Mouse (Mus musculus) forebrain, embryonic 12.5 days (tissue): ENCODE measurements at regions not wholly inside any gene's neighbourhood (a gene's known extent, or its start where the extent isn't known, plus 50 kb on each side); places are given as distances from the start of the nearest gene placed in this dataset.

ENCODE experiments used
- ATAC-seq: fragments of 200-750 bp; cut with Nextera tagmentation; 2 replicates; pipeline ENCODE4 v1.8.0; 2017; ENCODE audit warnings: moderate TSS enrichment; ENCODE audit not compliant: low FRiP score
- H3K27ac ChIP-seq: fragments of 300-500 bp; sonication (generic); 2 replicates; pipeline ENCODE4 v1.5.1; 2016; ENCODE audit warnings: mild to moderate bottlenecking
- H3K27me3 ChIP-seq: fragments of 300-500 bp; sonication (generic); 2 replicates; pipeline ENCODE4 v1.6.1; 2016; ENCODE audit warnings: mild to moderate bottlenecking
- H3K36me3 ChIP-seq: fragments of 300-500 bp; sonication (generic); replicated peaks from 2 replicates; pipeline ENCODE4 v1.6.1; 2016; ENCODE audit warnings: mild to moderate bottlenecking
- H3K4me1 ChIP-seq: fragments of 300-500 bp; sonication (generic); 2 replicates; pipeline ENCODE4 v1.6.1; 2016
- H3K4me2 ChIP-seq: fragments of 300-500 bp; sonication (generic); 2 replicates; pipeline ENCODE4 v1.6.1; 2016; ENCODE audit warnings: mild to moderate bottlenecking, moderate library complexity
- H3K4me3 ChIP-seq: fragments of 300-500 bp; sonication (generic); replicated peaks from 2 replicates; pipeline ENCODE4 v1.5.1; 2016; ENCODE audit warnings: mild to moderate bottlenecking
- H3K9ac ChIP-seq: fragments of 300-500 bp; sonication (generic); 2 replicates; pipeline ENCODE4 v1.6.1; 2016; ENCODE audit warnings: mild to moderate bottlenecking
- H3K9me3 ChIP-seq: fragments of 300-500 bp; sonication (generic); 2 replicates; pipeline ENCODE4 v1.6.1; 2016
- WGBS: fragments of 180-500 bp; shearing (Covaris S2); methylation state at CpG from one replicate; pipeline ENCODE4 v1.1.7; 2016; 5-methylcytosine and 5-hydroxymethylcytosine counted together

DNA sequence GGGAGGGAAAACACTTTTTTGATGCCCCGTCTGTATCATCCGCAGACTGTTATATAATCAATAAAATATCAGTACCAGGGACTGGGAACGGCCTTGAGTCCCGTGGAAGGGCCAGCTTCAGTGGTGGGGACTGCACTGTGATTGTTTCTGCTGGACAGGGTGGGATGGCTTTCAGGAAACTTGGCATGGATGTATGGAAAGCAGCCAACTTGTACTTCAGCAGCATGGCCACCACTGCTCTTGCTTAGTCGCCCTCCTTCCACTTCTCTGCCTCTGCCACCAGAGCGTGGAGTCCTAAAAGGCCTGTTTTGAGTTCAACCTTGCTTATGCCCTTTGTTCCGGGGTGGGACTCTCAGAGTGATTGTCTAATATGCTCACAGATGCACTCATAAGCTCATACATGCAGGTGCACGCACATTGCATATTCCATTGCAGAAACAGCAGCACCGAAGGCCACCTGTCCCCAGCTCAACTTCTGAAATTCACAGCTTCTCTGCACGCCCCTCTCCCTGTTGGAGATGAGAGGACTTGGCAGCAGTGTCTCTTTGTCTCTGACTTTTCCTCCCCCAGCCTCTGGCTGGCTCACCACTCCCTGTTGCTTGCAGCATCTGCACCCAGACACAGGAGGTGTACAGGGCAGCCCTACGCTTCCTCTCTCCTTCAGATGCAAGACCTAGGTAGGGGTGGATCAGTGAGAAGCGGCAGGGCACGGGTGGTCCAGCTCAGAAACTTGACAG is 91.0 kb upstream of the Grik3 start:
- no peak for ATAC-seq

DNA sequence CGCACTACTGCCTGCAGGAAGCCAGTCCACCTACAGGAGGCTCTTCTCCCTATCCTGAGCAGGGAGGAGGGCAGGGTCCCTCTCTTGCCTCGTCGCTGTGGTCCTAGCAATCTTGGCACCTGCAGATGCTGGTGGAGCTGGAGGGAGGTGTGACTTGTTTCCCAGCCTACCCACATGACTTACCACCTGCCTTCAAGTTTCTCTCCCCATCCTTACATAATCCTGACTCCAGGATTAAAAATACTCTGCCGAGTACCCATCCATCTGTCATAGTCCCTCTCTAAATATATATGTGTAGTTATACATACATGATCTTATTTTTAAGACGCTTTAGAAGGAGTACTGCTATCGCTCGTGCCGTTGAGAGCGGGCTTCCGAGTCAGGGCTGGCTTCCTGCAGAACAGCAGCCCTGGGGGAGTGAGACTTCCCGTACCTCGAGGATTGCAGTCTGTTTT is 93.5 kb upstream of the Grik3 start:
- H3K27me3 ChIP-seq = peaks cover 10% of the 10 kb centered on the region; the same call in 1 of the 2 replicates
- no peak overlapping the region for H3K27ac ChIP-seq
- 69% methylated on average over 12 of the region's 12 CpGs for WGBS
- no peak overlapping the region for H3K9ac ChIP-seq
- ATAC-seq = no peak
- no peak overlapping the region for H3K4me3 ChIP-seq
- no peaks in the 10 kb centered on the region for H3K36me3 ChIP-seq
- peaks cover 14% of the 10 kb centered on the region for H3K4me1 ChIP-seq
- H3K9me3 ChIP-seq = no peaks in the 10 kb centered on the region
- H3K4me2 ChIP-seq = no peak overlapping the region

More for the DNA sequence above, 91.0 kb upstream of the Grik3 start:
- H3K4me3 ChIP-seq = no peak overlapping the region
- peaks cover 26% of the 10 kb centered on the region; the same call in 1 of the 2 replicates for H3K27me3 ChIP-seq
- no peaks in the 10 kb centered on the region for H3K36me3 ChIP-seq
- H3K4me1 ChIP-seq = peaks cover 10% of the 10 kb centered on the region; the same call in 1 of the 2 replicates
- no peak overlapping the region for H3K27ac ChIP-seq
- H3K4me2 ChIP-seq = no peak overlapping the region
- H3K9me3 ChIP-seq = no peaks in the 10 kb centered on the region
- WGBS = 84% methylated on average over 13 of the region's 13 CpGs
- H3K9ac ChIP-seq = no peak overlapping the region

DNA sequence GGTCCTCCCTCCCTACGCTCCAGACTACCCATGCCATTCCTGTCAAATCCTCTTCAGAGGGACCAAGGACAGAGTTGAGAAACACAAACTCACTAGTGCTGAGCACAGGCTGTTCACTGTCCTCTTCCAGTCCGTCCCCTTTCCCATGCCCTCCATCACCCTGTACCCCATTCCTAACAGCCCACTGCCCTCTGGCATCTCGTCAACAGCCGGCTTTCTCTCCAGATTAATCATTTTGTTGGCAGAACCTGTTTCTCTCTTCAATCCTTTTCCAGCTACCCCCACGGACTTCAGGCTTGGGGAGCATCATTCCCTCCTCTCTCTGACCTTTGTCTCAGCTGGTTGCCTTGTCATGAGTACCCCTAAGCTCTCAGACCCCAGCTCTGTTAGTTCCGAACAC is 99.2 kb upstream of the Grik3 start:
- Histone ChIP-seq H3K4me1 (peaks cover 5% of the 10 kb centered on the region; the same call in 1 of the 2 replicates), H3K4me2 (no peak overlapping the region), H3K27me3 (peaks cover 17% of the 10 kb centered on the region; the same call in 1 of the 2 replicates), H3K9me3 (no peaks in the 10 kb centered on the region), H3K27ac (no peak overlapping the region), H3K9ac (no peak overlapping the region), H3K4me3 (no peak overlapping the region), H3K36me3 (no peaks in the 10 kb centered on the region)
- 71% methylated on average over 6 of the region's 6 CpGs for WGBS
- no peak for ATAC-seq

GRCm38 (mm10) chr4:125385811-125386210 is 104.7 kb upstream of the Grik3 start:
- Histone ChIP-seq H3K9me3 (0 out of 2 replicates have a peak, but pooled peaks cover 7% of the 10 kb centered on the region), H3K4me2 (no peak overlapping the region), H3K4me1 (peaks cover 4% of the 10 kb centered on the region; the same call in 1 of the 2 replicates), H3K27ac (no peak overlapping the region), H3K4me3 (no peak overlapping the region), H3K9ac (no peak overlapping the region), H3K36me3 (no peaks in the 10 kb centered on the region), H3K27me3 (peaks cover 16% of the 10 kb centered on the region; the same call in 1 of the 2 replicates)
- 58% methylated on average over 4 of the region's 4 CpGs for WGBS
- no peak for ATAC-seq

DNA sequence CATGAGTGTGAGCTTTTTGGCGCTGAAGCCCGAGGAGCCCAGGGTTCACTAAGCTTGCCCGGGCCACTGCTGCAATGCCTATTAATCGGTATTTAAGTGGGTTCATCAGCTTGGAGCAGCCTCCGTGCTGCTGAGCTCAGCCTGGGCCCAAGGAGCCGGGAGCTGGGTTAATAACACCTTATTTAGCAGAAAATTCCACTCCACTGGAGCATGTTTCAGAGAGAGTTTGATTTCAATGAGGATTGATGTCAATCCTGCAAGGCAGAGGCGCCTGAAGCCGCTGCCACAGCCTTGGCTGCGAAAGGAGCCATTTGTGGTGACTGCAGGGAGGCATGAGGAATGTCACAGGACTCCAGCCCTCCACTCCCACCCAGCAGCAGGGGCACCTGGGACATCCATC is 126.5 kb upstream of the Grik3 start:
- no peak for ATAC-seq
- Histone ChIP-seq H3K9ac (no peak overlapping the region), H3K27ac (peak overlapping the region; percentile 19; the same call in 1 of the 2 replicates), H3K9me3 (no peaks in the 10 kb centered on the region), H3K36me3 (no peaks in the 10 kb centered on the region), H3K27me3 (peaks cover 9% of the 10 kb centered on the region; the same call in 1 of the 2 replicates), H3K4me1 (peaks cover 19% of the 10 kb centered on the region), H3K4me2 (no peak overlapping the region), H3K4me3 (no peak overlapping the region)
- WGBS = 54% methylated on average over 9 of the region's 9 CpGs

- ATAC-seq = no peak
- peaks cover 19% of the 10 kb centered on the region for H3K4me1 ChIP-seq
- H3K27me3 ChIP-seq = peaks cover 10% of the 10 kb centered on the region; the same call in 1 of the 2 replicates
Observed at GRCm38 (mm10) chr4:125361611-125362520, 128.6 kb upstream of the Grik3 start.

GRCm38 (mm10) chr4:125358356-125358755 is 132.1 kb upstream of the Grik3 start:
- Histone ChIP-seq H3K27ac (no peak overlapping the region), H3K36me3 (no peaks in the 10 kb centered on the region), H3K4me3 (no peak overlapping the region), H3K27me3 (peaks cover 12% of the 10 kb centered on the region; the same call in 1 of the 2 replicates), H3K9me3 (no peaks in the 10 kb centered on the region), H3K9ac (no peak overlapping the region), H3K4me1 (peaks cover 10% of the 10 kb centered on the region), H3K4me2 (no peak overlapping the region)
- no peak for ATAC-seq
- 98% methylated on average over 2 of the region's 2 CpGs for WGBS

More at GRCm38 (mm10) chr4:125361611-125362520, 128.6 kb upstream of the Grik3 start:
- no peak overlapping the region for H3K4me2 ChIP-seq
- no peaks in the 10 kb centered on the region for H3K9me3 ChIP-seq
- H3K4me3 ChIP-seq = no peak overlapping the region
- no peak overlapping the region for H3K9ac ChIP-seq
- 68% methylated on average over 18 of the region's 18 CpGs for WGBS
- no peak overlapping the region for H3K27ac ChIP-seq
- no peaks in the 10 kb centered on the region for H3K36me3 ChIP-seq

GRCm38 (mm10) chr4:125356441-125356840 is 134.1 kb upstream of the Grik3 start:
- ATAC-seq = no peak
- Histone ChIP-seq H3K4me3 (no peak overlapping the region), H3K27ac (0 out of 2 replicates have a peak overlapping the region, but pooled peaks have one; percentile 6), H3K4me1 (peaks cover 10% of the 10 kb centered on the region), H3K27me3 (peaks cover 12% of the 10 kb centered on the region; the same call in 1 of the 2 replicates), H3K4me2 (no peak overlapping the region), H3K9me3 (no peaks in the 10 kb centered on the region), H3K36me3 (no peaks in the 10 kb centered on the region), H3K9ac (no peak overlapping the region)
- 65% methylated on average over 8 of the region's 8 CpGs for WGBS

GRCm38 (mm10) chr4:125354742-125355141 is 135.8 kb upstream of the Grik3 start:
- peak overlapping the region; percentile 12; the same call in 1 of the 2 replicates for H3K9ac ChIP-seq
- H3K36me3 ChIP-seq = no peaks in the 10 kb centered on the region
- H3K4me3 ChIP-seq = no peak overlapping the region
- H3K27ac ChIP-seq = peak overlapping the region; percentile 76
- ATAC-seq = peak; percentile 68; the same call in 1 of the 2 replicates
- H3K9me3 ChIP-seq = no peaks in the 10 kb centered on the region
- no peak overlapping the region for H3K4me2 ChIP-seq
- peaks cover 7% of the 10 kb centered on the region; the same call in 1 of the 2 replicates for H3K27me3 ChIP-seq
- WGBS = 19% methylated on average over 3 of the region's 3 CpGs
- H3K4me1 ChIP-seq = peaks cover 10% of the 10 kb centered on the region

- no peak for ATAC-seq
- H3K27ac ChIP-seq = no peak overlapping the region
- no peak overlapping the region for H3K9ac ChIP-seq
- 70% methylated on average over 1 of the region's 1 CpGs for WGBS
- no peaks in the 10 kb centered on the region for H3K9me3 ChIP-seq
- no peak overlapping the region for H3K4me2 ChIP-seq
- peaks cover 10% of the 10 kb centered on the region for H3K4me1 ChIP-seq
- no peaks in the 10 kb centered on the region for H3K27me3 ChIP-seq
- H3K36me3 ChIP-seq = no peaks in the 10 kb centered on the region
- H3K4me3 ChIP-seq = no peak overlapping the region
Observed at GRCm38 (mm10) chr4:125350056-125350455, 140.4 kb upstream of the Grik3 start.

DNA sequence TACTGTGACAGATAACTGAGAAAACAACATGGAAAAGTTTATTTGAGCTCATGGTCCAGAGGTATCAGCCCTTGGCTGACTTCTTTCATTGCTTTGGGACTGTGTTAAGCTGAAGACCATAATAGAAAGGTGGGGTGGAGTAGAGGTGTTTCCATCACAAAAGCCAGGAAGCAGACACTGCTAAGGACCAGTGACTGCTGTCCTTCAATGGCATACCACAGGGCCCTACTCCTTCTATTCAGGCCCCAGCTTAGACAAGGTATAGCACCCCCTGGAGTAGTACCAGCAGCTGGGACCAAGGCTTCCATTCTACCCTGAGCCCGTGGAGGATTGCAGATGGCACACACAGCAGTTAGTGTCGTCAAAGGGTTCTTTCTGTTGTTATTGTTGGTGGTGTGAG is 151.4 kb upstream of the Grik3 start:
- H3K9ac ChIP-seq = no peak overlapping the region
- no peak for ATAC-seq
- no peak overlapping the region for H3K27ac ChIP-seq
- no peaks in the 10 kb centered on the region for H3K36me3 ChIP-seq
- WGBS = 62% methylated on average over 2 of the region's 2 CpGs
- no peak overlapping the region for H3K4me2 ChIP-seq
- H3K9me3 ChIP-seq = no peaks in the 10 kb centered on the region
- no peaks in the 10 kb centered on the region for H3K27me3 ChIP-seq
- H3K4me1 ChIP-seq = no peaks in the 10 kb centered on the region
- H3K4me3 ChIP-seq = no peak overlapping the region

DNA sequence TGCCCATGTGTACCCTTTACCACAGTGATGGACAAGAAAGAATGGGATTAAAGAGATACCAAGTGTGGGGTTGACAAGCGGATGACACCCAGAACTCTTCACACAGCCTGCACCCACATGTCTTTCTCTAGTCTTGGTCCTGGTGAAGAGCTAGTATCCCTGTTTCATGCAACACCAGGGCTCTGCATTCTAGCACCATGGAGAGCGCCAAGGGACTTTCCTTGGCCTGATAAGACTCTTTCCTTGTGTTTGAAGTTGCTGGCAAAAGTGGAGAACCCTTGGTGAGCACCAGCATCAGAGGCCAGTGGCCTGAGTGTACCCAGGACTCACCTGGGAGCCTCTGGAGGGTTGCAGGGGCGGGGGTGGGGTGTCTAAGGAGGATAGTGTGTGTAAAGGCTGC is 161.7 kb upstream of the Grik3 start:
- Histone ChIP-seq H3K4me3 (no peak overlapping the region), H3K4me2 (no peak overlapping the region), H3K9ac (no peak overlapping the region), H3K36me3 (no peaks in the 10 kb centered on the region), H3K27me3 (0 out of 2 replicates have a peak, but pooled peaks cover 11% of the 10 kb centered on the region), H3K9me3 (no peaks in the 10 kb centered on the region), H3K4me1 (no peaks in the 10 kb centered on the region), H3K27ac (no peak overlapping the region)
- ATAC-seq = no peak
- 31% methylated on average over 3 of the region's 3 CpGs for WGBS
